Mouse (Mus musculus) urinary bladder, adult 2 months (tissue): ENCODE measurements around the gene Ext2. TPM values are rescaled to one million over a fixed set of nuclear protein-coding genes. Genes with fewer than 3 reads are reported as not detected.

ENCODE experiments used
- DNase-seq: peaks from one replicate; pipeline ENCODE4 v3.0.0; 2022; ENCODE audit warnings: low spot score
- polyA plus RNA-seq: library from polyadenylated mRNA; depleted of rRNA; stranded (reverse); fragments of >200 nt; gene quantifications from 2 replicates; pipeline ENCODE4 v1.2.3, GENCODE M21; 2012

Gene Ext2
- polyA plus RNA-seq, 1 experiment: 35.4 TPM

DNA sequence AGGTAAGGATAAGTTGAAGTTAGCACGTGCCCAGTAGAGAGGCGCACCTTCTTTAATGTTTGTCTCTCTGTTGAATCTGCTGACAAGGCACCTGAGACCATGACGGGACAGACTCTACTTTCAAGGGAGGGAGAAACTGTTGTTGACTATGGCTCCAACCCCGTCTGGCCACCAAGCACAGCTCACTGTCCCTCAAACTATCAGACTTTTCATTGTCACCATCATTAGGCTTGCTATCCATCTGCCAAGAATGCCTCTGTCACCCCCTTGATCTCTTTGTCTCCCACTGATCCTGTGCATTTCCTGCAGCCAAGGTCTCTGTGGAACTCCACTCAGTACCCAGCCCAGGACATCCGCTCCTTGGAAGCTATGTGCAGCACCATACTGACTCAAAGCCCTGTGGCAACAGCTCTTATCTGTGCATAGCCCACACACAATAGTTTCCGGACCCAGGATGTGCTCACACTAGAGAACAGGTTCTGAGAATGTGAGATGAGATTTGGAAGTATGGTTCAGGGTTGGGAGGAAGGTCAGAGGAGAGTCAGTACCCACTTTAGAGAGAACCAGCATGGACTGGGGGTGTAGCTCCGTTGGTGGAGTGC lies 139.7 kb downstream of the Ext2 start:
- DNase-seq: no peak

DNA sequence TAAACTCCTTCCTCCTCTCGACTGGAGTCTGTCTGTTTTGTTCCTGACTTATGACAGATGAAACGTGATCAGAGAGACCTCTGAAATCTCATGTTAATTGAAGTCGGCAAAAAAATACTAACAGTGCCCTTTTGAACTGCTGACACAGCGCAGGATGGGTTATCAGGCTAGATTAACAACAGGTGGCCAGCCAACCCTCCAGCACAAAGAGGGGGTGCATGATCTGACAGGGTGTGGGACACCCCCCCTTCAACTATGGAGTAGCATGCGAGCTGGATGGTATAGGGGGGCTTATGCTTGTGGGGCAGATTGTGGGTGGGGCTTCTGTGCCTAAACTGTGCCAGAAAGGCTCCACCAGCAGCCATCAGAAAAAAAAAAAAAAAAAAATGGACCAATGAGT lies 141.0 kb downstream of the Ext2 start:
- no peak for DNase-seq

DNA sequence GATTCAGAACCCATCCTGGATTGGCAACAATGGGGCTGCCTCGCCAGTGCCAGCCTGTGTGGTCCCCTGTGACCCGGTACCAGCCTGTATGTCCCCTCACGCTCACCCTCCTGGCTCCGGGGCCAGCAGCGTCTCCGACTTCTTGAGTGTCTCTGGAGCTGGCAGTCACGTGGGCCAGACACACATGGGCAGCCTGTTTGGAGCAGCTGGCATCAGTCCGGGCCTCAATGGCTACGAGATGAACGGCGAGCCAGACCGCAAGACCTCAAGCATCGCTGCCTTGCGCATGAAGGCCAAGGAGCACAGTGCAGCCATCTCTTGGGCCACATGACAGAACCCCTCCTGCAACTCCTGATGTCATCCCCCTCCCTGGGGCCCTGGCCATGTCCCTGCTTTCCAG lies 145.1 kb downstream of the Ext2 start:
- no peak for DNase-seq

DNA sequence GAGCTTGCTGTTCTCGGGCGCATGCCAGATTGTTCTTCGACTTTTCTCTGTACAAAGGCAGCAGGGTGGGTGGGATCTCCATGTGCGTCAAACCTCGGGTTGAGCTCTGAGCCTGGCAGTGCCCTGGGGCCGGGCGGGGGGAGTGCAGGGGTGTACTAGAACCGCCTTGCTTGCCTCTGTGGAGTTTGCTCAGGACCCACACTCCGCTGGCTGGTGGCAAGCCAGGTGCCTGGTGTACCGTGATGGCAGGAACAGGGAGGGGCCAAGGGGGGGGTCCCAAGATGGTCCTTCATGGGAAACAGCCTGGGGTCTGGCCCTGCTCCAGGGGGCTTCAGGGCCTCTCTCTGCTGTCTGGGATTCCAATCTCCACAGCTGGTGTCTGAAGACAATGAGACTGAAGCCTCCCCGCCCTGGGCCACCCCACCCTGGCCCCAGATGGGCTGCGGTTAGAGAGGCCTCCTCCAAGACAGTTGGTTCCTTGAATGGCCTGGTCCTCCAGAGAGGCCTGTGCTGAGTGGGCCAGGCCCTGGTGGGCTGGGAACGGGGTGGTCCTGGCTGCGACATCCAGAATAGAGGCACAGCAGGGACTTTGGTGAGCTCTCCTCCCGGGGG lies 150.7 kb downstream of the Ext2 start:
- no peak for DNase-seq

DNA sequence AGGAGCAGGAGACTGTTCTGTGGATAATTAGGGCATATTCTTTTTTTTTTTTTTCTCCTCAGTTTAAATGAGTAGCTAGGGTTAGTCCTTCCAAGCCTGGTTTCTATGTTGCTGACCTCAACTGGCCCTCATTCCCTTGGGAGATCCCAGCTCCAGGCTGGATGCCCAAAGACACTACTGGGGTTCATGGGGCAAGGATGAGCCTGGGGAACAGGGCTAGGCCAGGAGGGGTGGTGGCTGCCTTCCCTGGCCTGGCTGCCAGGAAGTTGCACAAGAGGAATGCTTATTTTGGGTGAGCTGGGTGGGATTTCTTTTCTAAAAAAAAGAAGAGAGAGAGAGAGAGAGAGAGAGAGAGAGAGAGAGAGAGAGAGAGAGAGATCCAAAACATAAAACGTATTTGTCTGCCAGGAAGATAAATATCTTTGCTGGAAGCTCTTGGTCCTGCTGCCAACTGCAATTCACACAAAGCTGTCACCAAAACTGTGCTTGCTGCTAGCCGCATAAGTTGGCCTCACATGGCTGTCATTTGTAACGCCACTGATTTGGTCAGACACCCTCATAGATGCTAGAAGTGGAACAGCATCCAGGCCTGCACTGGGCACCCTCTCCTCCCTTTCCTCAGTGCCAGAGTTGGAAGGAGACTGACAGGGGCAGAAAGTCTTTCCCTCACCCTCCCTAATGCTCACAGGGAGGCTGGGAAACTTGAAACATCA lies 156.1 kb downstream of the Ext2 start:
- DNase-seq: no peak

DNA sequence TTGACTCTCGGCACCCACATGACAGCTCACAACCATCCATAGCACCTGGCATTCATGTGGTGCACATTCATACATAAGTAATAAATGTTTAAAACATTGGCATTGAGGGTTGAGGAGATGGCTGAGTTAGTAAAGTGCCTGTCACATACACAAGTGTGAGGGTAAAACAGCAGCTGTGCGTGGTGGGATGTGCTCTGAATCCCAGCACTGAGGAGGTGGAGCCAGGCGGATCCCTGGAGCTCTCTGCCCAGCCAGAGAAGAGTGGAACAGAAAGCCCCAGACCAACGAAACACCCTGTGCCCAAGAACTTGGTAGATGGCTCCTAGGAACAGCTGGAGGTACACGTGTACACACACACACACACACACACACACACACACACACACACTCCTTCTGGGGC lies 156.9 kb downstream of the Ext2 start:
- DNase-seq: no peak

DNA sequence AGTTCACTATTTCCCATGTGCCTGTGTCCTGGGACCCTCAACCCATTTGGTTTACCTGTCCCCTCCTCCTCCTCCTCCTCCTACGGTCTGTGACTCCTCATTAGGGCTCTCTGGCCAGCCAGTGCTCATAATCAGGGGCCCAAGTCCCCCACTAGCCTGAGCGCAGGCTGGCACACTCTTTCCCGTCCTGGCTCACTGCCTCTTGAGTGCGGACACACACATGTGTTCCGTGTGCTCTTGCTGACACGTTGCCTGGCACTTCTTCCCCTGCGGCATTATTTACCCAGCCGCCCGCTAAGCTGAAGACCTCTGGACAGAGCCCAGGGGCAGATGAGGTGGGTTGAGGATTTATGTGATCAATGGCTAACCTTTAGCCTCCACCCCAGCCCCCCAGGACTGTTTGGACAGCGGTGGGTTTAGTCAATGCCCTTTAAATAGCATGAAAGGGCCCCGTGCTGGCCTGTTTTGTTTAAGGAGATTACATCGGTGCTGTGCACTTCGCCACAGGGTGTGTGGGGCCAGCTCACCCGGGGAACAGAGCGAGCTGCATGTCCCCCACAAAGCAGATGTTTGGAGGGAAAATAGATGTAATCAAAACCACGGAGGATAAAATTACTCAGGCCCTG lies 160.0 kb downstream of the Ext2 start:
- DNase-seq: no peak

DNA sequence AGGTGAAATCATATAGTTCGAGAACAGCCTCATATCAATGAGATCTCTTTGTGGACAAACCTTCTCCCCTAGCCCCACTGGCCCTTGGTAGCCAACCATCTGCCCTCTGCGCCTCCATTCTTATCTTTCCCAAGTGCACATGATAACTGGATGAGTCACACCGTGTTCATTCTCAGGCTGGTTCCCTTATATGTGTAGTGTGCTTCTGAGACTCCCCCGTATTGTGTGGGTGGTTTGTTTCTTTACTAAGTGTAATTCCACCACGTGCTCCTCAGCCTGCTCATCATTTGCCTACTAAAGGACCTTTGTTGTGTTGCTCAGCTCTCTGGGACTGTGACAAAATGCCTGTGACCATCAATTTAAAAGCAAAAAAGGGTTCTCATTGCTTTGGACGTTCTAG lies 161.3 kb downstream of the Ext2 start:
- DNase-seq: no peak

DNA sequence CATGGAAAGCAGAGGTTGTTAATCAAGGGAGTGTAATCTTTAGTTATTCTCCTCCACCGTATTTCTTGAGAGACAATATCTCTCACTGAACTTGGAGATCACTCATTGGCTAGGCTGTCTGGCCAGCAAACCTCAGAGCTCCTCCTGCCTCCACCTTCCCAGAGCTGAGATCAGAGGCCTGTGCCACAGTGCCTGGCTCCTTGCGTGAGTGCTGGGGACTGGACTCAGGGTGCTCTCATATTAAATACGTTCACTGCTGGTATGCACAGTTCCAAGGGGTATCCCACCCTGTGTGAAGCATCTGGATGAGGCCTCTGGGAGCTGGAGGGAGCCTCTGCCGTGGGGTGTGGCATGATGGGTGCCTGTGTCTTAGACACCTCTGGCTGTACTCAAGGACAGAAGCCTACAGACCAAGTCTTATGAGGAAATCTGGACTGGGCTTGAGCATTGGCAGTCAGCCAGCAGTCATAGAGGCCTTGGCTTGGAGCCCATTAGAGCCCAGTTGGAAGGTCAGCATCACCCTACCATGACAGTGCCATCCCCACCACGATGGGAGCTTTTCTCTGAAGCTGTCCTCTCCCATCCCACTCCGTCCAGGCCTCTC lies 162.6 kb downstream of the Ext2 start:
- no peak for DNase-seq

DNA sequence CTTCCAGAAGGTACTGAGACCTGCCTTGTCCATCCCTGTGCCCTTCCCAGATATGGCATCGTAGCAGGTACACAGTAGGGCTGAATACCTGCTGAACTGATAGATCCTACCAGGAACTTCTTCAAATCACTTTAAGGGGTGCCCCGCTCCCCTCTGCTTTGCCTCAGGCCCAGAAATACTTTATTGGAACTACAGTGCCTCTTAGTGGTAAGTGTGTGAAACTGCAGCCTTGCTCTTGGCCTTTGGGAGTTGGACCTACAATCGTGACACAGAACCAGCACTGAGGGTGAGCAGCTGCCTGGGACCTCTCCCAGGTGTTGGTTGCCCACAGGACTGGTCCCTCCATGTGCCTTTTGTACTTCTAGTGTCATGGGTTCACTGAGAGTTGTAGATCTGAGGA lies 163.4 kb downstream of the Ext2 start:
- DNase-seq: no peak

DNA sequence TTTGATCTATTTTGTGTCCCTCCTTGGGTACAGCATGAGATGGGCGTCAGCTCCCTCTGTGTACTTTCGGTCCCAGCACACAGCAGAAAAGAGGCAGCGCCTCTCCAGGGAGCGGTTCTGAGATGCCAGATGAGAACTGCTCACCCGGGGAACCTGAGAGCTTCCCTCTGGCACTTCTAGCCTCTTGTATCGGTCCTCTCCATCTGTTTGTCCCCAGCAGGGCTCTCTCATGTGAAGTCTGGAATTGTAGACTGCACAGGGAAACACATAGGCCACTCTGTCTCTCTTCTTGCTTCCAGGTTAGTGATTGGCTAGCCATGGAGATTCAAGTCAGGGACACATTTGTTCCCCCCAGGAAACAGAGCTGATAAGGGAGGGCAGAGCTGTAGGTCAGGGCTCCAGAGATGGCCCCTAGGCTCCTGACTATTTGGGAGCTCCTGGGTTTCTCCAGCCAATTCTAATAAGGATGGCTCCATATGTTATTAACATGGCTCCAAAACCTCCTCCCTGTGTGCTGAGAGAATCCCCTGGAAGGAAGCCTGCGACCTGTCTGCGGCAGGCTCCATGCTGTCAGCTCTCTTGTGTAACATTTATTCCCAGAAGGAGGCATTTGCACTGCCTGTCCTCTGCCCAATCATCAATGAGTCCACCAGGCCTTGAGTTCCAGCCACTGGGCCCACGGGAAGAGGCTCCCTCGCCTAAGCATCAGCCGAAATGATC lies 167.9 kb downstream of the Ext2 start:
- no peak for DNase-seq

DNA sequence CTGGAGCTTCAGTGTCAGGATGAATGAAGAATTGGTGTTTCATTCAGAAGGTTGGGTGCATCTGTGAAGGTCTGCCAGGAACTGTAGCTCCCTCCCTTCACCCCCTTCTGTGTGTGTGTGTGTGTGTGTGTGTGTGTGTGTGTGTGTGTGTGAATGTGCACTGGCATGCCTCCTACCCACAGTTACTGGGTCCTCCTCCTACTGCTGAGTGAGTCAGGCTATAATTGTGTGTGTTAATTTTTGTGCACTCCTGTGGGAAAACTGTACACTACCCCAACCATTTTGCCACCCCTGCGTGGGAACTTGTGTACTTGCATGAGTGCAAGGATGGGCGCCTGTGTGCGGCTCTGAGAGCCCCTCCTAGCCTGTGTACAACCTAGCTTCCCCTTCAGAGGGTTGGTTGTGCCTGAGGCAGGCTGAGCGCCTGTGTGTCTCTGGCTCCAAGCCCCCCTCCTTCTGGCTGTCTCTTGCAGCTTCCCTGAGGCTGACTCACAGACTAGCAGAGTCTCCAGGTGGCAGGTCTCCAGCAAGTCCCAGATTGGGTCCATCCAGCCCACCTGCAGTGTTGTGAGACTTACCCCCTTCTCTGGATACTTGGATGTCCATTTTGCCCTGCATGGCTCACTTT lies 173.0 kb downstream of the Ext2 start:
- no peak for DNase-seq

DNA sequence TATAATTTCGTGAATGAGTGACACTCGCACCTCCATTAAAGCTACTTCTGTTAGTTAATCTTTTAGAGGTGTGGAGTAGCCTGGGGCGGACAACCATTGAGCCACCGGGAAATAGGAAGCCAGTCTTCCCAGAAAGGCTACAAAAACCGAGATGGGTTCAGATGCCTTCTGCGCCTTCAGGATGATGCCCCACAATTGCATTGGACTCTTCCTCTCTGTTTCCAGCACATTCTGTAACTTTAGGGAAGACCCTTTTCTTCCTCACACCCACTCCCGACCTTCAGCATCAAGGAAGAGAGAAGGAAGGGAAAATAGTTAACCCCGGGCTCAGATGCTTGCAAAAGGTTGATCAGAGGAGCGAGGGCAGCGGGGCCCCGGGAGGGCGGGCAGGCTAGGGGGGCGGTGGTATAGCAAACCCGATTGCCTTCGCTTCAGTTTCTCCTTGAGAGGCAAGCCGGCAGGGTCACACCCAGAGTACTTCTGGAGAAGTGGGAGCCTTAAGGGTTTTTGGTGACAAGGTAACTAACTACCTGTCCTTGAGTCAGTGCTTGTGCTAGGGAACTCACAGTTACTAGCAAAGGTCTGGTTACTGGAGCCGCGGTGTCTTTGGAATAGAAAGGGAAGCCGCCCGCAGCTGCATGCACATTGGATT lies 174.3 kb downstream of the Ext2 start:
- no peak for DNase-seq

DNA sequence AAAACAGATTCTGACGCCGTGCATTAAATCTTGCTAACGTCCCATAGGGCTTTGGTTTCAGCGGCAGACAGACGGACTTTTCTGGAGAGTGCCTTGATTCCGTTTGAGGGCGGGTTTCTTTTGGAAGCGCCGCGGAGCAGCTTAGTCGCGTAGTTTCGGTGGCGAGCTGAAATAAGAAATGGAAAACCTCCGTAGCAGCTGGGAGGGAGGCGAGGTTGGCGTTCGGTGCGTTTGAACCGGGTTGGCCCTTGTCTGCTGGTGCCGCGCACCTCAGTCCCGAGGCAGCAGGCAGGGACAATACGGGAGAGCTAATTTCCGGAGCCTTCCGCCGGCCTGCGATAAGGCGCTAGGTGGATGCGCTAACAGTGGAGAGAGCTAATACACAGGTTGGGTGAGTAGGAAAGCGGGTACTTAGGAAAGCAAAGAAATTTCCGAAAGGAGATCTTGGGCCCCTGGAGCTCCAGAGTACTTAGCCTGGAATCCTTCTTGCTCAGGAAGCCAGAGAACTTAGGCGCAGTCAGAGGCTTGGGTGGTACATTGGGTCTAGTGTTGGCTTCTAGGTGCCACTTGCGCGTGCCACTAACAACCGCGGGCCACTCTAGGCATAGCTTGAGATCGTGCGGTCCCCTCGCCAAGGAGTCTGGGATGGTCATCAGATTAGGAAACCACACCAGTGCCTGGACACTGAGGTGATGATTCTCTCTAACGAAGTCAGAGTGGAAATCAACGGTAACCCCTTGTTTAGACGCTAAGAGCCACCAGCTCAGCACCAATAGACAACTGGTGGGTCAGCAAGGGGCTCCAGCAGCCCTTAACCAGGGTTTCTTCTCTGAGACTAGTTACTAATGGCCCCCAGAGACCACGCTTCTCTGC lies 175.1 kb downstream of the Ext2 start:
- no peak for DNase-seq

DNA sequence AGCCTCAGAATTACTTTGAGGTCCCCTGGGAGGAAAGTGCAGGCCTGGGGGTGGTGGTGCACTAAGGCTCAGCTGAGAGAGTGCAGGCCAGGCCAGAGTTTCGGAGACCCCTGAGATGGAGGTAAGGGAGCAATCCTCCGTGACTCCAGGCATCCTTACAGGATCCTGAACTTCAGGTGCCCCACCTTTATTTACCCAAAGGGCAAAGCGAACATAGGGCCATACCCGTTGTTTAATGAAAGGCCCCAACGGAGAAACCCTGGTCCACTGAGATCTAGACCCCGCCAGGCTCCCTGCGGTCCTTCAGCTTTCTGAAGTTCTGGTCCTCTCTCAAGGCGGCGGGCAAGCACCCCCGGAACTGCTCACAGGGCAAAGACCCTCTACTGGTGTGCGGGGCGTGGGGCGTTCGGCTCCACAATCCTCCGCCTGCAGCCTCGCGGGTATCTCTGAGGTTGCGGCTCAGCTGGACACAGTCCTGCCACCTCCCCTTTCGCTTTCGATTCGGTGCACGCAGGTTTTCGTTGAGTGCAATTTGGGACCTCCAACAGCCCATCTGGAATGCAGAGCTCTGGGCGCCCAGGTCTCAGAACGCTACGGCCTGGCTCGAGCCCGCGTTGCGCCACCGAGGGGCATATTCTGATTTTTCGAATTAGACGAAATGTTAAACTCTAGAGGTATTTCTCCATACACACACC lies 176.6 kb downstream of the Ext2 start:
- no peak for DNase-seq

DNA sequence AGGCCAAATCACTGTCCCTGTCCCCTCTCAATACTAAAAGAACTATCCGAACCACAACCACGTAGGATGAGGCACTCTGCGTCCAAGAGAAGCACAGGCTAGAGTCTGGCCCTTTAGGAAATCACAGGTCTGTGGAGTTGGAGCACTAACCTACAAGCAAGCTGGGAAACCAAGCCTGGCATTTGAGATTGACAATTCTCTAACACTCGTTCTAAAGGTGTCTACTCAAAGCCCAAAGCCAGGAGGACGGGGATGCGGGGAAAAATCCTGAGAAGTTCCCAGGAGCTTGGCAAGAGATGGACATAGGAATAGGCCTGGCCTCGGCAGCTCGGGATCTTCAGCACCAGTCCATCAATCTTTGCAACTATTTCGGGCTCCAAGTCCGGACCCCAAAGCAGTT lies 177.2 kb downstream of the Ext2 start:
- DNase-seq: no peak

DNA sequence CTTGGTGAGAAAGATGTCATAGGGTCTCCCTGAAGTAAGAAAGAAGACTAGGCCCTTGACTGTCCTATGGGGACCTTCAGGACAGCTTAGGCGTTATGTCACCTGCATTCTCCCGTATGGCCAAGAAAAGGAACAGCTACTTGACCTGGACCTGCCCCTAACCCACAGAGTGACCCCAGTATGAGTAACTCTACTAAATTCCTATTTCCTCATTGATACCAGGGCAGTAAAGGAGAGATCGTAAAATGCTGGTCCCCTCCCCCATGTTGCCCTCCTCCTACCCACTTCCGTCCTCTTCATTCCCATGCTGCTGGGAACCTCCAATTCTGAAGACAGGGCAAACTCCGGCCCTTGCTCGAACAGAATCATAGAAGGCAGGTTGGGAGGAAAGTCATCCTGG lies 177.6 kb downstream of the Ext2 start:
- no peak for DNase-seq

DNA sequence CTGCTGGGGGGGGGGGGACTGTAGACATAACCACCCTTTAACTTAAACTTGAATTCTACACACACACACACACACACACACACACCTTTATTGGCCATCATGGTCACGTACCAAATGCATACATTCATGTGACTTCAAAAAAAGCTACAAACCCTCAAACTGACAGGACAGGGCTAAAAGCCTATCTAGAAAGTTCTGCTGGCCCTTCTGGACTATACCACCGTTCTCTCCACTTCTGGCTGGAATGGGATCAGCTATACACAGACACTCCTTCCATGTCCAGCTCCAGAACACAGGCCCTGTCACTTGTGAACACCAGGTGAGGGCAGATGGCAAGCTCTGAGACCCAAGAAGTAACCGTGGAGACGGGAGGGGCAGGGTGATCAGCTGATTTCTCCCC lies 178.1 kb downstream of the Ext2 start:
- DNase-seq: no peak

DNA sequence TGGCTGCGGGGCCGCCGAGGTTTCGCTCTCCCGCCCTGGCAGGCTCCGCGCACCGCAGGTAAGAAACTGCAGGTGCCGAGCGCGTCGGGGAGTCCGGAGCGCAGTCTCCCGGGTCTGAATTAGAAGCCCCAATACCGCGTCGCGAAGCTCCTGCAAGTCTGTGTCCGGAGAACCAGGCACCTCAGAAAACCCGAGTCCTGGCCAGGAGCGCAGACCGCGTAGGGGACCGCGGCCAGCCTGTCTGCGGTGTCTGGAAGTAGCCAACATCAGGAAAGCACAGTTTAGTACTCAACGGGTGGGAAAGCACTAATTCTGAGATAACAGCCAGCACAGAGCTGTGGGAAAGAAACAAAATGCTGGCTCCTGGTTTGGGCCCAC lies 179.0 kb downstream of the Ext2 start:
- no peak for DNase-seq
